Mouse (Mus musculus) forebrain, embryonic 15.5 days (tissue): ENCODE data around the gene Nt5c1b. TPM values are rescaled to one million over a fixed set of nuclear protein-coding genes. Genes with fewer than 3 reads are reported as not detected.

Experiments
- ATAC-seq: fragments of 200-750 bp; cut with Nextera tagmentation; replicated peaks from 2 replicates; pipeline ENCODE4 v1.8.0; 2017; ENCODE audit warnings: mild to moderate bottlenecking, moderate TSS enrichment, moderate library complexity
- H3K27ac ChIP-seq: fragments of 300-500 bp; sonication (generic); replicated peaks from 2 replicates; pipeline ENCODE4 v1.5.1; 2015; ENCODE audit warnings: mild to moderate bottlenecking, inconsistent platforms
- H3K27me3 ChIP-seq: fragments of 300-500 bp; sonication (generic); 2 replicates; pipeline ENCODE4 v1.6.1; 2015; ENCODE audit warnings: inconsistent platforms
- H3K36me3 ChIP-seq: fragments of 300-500 bp; sonication (generic); 2 replicates; pipeline ENCODE4 v1.6.1; 2015; ENCODE audit warnings: mild to moderate bottlenecking, inconsistent platforms
- H3K4me1 ChIP-seq: fragments of 300-500 bp; sonication (generic); 2 replicates; pipeline ENCODE4 v1.6.1; 2015; ENCODE audit warnings: inconsistent platforms
- H3K4me2 ChIP-seq: fragments of 300-500 bp; sonication (generic); replicated peaks from 2 replicates; pipeline ENCODE4 v1.6.1; 2015; ENCODE audit warnings: mild to moderate bottlenecking, inconsistent platforms
- H3K4me3 ChIP-seq: fragments of 300-500 bp; sonication (generic); 2 replicates; pipeline ENCODE4 v1.5.1; 2015; ENCODE audit warnings: mild to moderate bottlenecking, inconsistent platforms
- H3K9ac ChIP-seq: fragments of 300-500 bp; sonication (generic); replicated peaks from 2 replicates; pipeline ENCODE4 v1.6.1; 2015; ENCODE audit warnings: mild to moderate bottlenecking, inconsistent platforms
- H3K9me3 ChIP-seq: fragments of 300-500 bp; sonication (generic); 2 replicates; pipeline ENCODE4 v1.6.1; 2016; ENCODE audit warnings: inconsistent platforms
- WGBS: fragments of 180-500 bp; shearing (Covaris S2); methylation state at CpG from one replicate; pipeline ENCODE4 v1.1.7; 2015; ENCODE audit warnings: mixed read lengths; 5-methylcytosine and 5-hydroxymethylcytosine counted together
- polyA plus RNA-seq: library from polyadenylated mRNA; unstranded; fragments of >200 nt; fragmentation: Nextera tagmentation; extraction: Ambion mirVana; gene quantifications from 2 replicates; pipeline ENCODE4 v1.2.1, GENCODE M21; 2015

Gene Nt5c1b
- polyA plus RNA-seq, 1 experiment from 2014 or later: not detected

DNA sequence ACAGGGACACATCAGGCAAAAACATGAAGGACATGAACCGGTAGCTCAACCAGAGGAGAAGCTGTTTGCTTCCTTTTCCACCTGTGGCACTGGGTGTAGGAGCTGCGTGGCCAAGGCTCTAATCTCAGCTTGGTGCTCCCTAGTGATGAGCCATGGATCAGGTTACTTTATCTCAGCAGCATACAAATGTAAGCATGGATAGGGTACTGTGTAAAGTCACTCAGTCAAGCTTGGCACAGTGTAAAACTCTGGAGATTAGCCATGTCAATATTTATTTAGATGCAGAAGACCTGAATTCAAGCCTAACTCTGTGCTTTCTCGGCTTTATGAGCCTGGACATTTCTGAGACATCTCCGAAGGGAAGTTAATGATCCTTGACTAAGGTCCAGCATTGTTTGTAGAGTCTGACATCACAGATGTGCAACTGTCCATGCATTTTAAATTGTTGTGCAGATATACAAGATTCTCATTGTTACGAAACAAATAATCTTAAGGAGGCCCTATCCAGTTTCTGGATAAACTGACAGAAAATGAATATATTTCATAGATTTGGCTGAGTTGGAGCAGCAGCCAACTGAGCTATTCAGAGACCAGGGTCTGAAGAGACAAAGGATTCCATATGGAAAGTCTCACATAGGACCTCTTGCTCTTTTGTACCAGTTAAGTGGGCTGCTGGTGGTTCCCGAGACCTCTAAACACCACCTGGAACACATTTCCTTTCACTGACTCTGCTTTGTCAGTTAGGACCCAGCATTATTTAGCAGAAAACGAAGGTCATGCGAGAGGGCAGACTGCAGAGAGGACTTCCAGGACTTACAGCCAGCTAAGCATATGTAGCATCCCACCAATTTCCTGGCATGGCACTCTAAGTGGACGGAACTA is 56.5 kb downstream of the Nt5c1b start:
- Histone ChIP-seq H3K9me3 (no peaks in the 10 kb centered on the region), H3K4me2 (no peak overlapping the region), H3K9ac (no peak overlapping the region), H3K27ac (no peak overlapping the region), H3K4me1 (no peaks in the 10 kb centered on the region), H3K36me3 (no peaks in the 10 kb centered on the region), H3K27me3 (no peaks in the 10 kb centered on the region), H3K4me3 (no peak overlapping the region)
- ATAC-seq: no peak
- 72% methylated on average over 9 of the region's 9 CpGs for whole genome bisulfite sequencing

DNA sequence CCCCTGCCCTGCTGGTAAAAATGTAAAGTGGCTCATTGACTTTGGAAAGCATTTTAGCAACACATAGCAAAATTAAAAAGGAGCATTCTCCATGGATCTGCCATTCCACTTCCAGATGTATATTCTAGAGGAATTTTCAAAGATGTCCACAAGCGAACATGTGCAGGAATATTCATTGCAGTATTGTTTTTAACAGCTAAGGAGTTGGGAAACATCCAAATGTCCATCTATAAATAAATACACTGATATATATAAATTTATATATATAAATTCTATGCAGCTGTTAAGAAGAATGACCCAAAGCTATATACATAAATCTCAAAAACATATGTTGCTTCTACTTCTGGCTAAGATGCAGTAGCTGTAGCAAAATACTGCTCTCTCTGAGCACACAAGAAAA is 61.2 kb downstream of the Nt5c1b start:
- Histone ChIP-seq H3K4me1 (no peaks in the 10 kb centered on the region), H3K4me2 (no peak overlapping the region), H3K36me3 (no peaks in the 10 kb centered on the region), H3K27me3 (no peaks in the 10 kb centered on the region), H3K9me3 (no peaks in the 10 kb centered on the region), H3K9ac (no peak overlapping the region), H3K4me3 (no peak overlapping the region), H3K27ac (no peak overlapping the region)
- no peak for ATAC-seq
- 100% methylated on average over 1 of the region's 1 CpGs for WGBS

DNA sequence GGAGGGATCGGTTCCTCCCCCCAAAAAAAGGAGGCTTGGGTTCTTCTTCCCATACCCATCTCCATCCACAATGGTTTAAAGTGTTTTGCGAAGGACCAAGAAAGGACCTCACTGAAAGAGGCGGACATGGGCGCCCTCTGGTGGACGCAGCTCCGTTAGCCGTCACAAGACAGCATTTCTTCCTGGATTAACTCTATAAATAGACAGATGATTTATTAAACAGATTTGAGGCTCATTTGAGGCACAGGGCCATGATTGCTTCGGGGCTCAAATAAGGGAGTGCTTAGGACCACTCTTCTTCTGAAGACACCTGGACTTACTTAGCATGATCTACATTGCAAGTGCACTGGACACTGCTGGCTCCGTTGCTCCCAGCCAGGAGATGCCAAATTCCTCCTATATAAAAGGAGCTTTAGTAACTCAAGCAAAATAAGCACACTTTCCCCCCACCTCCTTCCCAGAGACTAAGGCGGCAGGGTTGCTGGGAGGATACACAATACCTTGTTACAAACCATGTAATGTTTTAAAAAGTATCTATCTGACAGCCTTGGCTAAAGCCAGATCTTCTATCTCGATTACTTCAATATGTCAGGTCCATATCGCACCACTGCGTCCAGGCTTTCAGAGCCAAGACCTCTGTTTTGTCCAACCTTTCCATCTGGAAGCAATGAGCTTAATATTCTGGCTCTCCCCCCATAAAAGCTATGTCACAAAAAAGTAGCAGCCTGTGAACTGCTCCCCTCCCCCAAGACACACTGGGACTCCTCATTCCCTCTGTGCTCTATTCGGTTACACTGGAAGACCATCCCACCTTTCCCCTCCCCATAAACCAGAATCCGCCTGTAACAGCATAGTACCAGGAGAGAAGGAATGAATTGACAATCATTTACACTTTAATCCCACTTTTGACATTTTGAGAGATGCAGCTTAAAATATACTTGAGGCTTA is 68.6 kb downstream of the Nt5c1b start:
- no peaks in the 10 kb centered on the region for H3K27me3 ChIP-seq
- H3K4me2 ChIP-seq: no peak overlapping the region
- H3K9ac ChIP-seq: no peak overlapping the region
- H3K9me3 ChIP-seq: no peaks in the 10 kb centered on the region
- no peak overlapping the region for H3K27ac ChIP-seq
- H3K4me1 ChIP-seq: no peaks in the 10 kb centered on the region
- ATAC-seq: peak; percentile 76
- 28% methylated on average over 15 of the region's 15 CpGs for WGBS
- no peak overlapping the region for H3K4me3 ChIP-seq
- no peaks in the 10 kb centered on the region for H3K36me3 ChIP-seq

Other genes starting within 250 kb of the Nt5c1b start
- gene Rdh14, start 20.8 kb downstream of the Nt5c1b start, polyA plus RNA-seq: 35.5 and 37.9 TPM in 2 replicates